Mouse (Mus musculus): ENCODE results near the gene Carnmt1. TPM values are rescaled to one million over a fixed set of nuclear protein-coding genes. Genes with fewer than 3 reads are reported as not detected.

Carnmt1 gene
- total and polyA plus RNA-seq, 2 experiments from 2014 or later: 8.6 to 10.6 TPM

- H3K4me2 ChIP-seq (ENCODE audit: low read depth): no peak overlapping the region
- H3K4me3 ChIP-seq (ENCODE audit: low read depth, low read length): no peak overlapping the region
- H3K27me3 ChIP-seq (ENCODE audit: insufficient read depth, low read length): no peaks in the 10 kb centered on the region
- DNase-seq: no peak
- H3K9me3 ChIP-seq (ENCODE audit: low read length): no peaks in the 10 kb centered on the region
- no peak for ATAC-seq
- no peak overlapping the region for H3K9ac ChIP-seq
- no peaks in the 10 kb centered on the region for H3K36me3 ChIP-seq (ENCODE audit: insufficient read depth)
- H3K4me1 ChIP-seq (ENCODE audit: insufficient read depth): no peaks in the 10 kb centered on the region
- no peak overlapping the region for H3K27ac ChIP-seq (ENCODE audit: low read depth, low read length)
- no peak for TF ChIP-seq CTCF (IDR thresholded peaks at IDR 0.05; ENCODE audit: low read depth)
- WGBS: 83% methylated on average over 7 of the region's 7 CpGs
Observed at GRCm38 (mm10) chr19:18730255-18730654, 59.7 kb downstream of the Carnmt1 start.

- WGBS: 62% methylated on average over 7 of the region's 7 CpGs
- H3K9ac ChIP-seq: no peak overlapping the region
- ATAC-seq: no peak
- H3K27ac ChIP-seq (ENCODE audit: low read depth, low read length): no peak overlapping the region
- no peaks in the 10 kb centered on the region for H3K4me1 ChIP-seq (ENCODE audit: insufficient read depth)
- no peak overlapping the region for H3K4me2 ChIP-seq (ENCODE audit: low read depth)
- H3K36me3 ChIP-seq (ENCODE audit: insufficient read depth): no peaks in the 10 kb centered on the region
- no peak overlapping the region for H3K4me3 ChIP-seq (ENCODE audit: low read depth, low read length)
- no peak for DNase-seq
- TF ChIP-seq CTCF (IDR thresholded peaks at IDR 0.05; ENCODE audit: low read depth): no peak
- no peaks in the 10 kb centered on the region for H3K9me3 ChIP-seq (ENCODE audit: low read length)
- no peaks in the 10 kb centered on the region for H3K27me3 ChIP-seq (ENCODE audit: insufficient read depth, low read length)
Observed at GRCm38 (mm10) chr19:18731077-18731476, 60.5 kb downstream of the Carnmt1 start.

GRCm38 (mm10) chr19:18735901-18736300 is 65.3 kb downstream of the Carnmt1 start:
- Histone ChIP-seq H3K4me2 (ENCODE audit: low read depth) (no peak overlapping the region), H3K4me3 (ENCODE audit: low read depth, low read length) (no peak overlapping the region), H3K36me3 (ENCODE audit: insufficient read depth) (no peaks in the 10 kb centered on the region), H3K9me3 (ENCODE audit: low read length) (no peaks in the 10 kb centered on the region), H3K4me1 (ENCODE audit: insufficient read depth) (no peaks in the 10 kb centered on the region), H3K27ac (ENCODE audit: low read depth, low read length) (no peak overlapping the region), H3K27me3 (ENCODE audit: insufficient read depth, low read length) (no peaks in the 10 kb centered on the region), H3K9ac (no peak overlapping the region)
- no peak for DNase-seq
- TF ChIP-seq CTCF (IDR thresholded peaks at IDR 0.05; ENCODE audit: low read depth): no peak
- ATAC-seq: no peak
- 94% methylated on average over 4 of the region's 4 CpGs for WGBS

- Histone ChIP-seq H3K4me3 (ENCODE audit: low read depth, low read length) (no peak overlapping the region), H3K4me1 (ENCODE audit: insufficient read depth) (no peaks in the 10 kb centered on the region), H3K27me3 (ENCODE audit: insufficient read depth, low read length) (no peaks in the 10 kb centered on the region), H3K27ac (ENCODE audit: low read depth, low read length) (no peak overlapping the region), H3K4me2 (ENCODE audit: low read depth) (no peak overlapping the region), H3K36me3 (ENCODE audit: insufficient read depth) (no peaks in the 10 kb centered on the region), H3K9me3 (ENCODE audit: low read length) (no peaks in the 10 kb centered on the region), H3K9ac (no peak overlapping the region)
- DNase-seq (no peak), ATAC-seq (no peak)
- no peak for TF ChIP-seq CTCF (IDR thresholded peaks at IDR 0.05; ENCODE audit: low read depth)
- WGBS: 89% methylated on average over 7 of the region's 7 CpGs
Observed at GRCm38 (mm10) chr19:18739146-18739545, 68.6 kb downstream of the Carnmt1 start.

- no peak for ATAC-seq
- WGBS: 88% methylated on average over 5 of the region's 5 CpGs
- TF ChIP-seq CTCF (IDR thresholded peaks at IDR 0.05; ENCODE audit: low read depth): no peak
Observed at GRCm38 (mm10) chr19:18743946-18744345, 73.4 kb downstream of the Carnmt1 start.

GRCm38 (mm10) chr19:18746576-18747340 is 76.2 kb downstream of the Carnmt1 start:
- no peak overlapping the region for H3K4me2 ChIP-seq (ENCODE audit: low read depth)
- 89% methylated on average over 5 of the region's 5 CpGs for WGBS
- peaks cover 5% of the 10 kb centered on the region; the same call in 1 of the 2 replicates for H3K4me1 ChIP-seq (ENCODE audit: insufficient read depth)
- H3K9me3 ChIP-seq (ENCODE audit: low read length): no peaks in the 10 kb centered on the region
- ATAC-seq: no peak
- H3K27me3 ChIP-seq (ENCODE audit: insufficient read depth, low read length): no peaks in the 10 kb centered on the region; the same call in 1 of the 2 replicates
- no peak for DNase-seq
- TF ChIP-seq CTCF (IDR thresholded peaks at IDR 0.05; ENCODE audit: low read depth): no peak
- no peak overlapping the region for H3K9ac ChIP-seq
- no peak overlapping the region for H3K27ac ChIP-seq (ENCODE audit: low read depth, low read length)
- H3K4me3 ChIP-seq (ENCODE audit: low read depth, low read length): no peak overlapping the region
- no peaks in the 10 kb centered on the region for H3K36me3 ChIP-seq (ENCODE audit: insufficient read depth)

More at GRCm38 (mm10) chr19:18743946-18744345, 73.4 kb downstream of the Carnmt1 start:
- H3K9me3 ChIP-seq (ENCODE audit: low read length): no peaks in the 10 kb centered on the region
- no peaks in the 10 kb centered on the region for H3K27me3 ChIP-seq (ENCODE audit: insufficient read depth, low read length)
- no peaks in the 10 kb centered on the region for H3K36me3 ChIP-seq (ENCODE audit: insufficient read depth)
- no peaks in the 10 kb centered on the region for H3K4me1 ChIP-seq (ENCODE audit: insufficient read depth)
- H3K27ac ChIP-seq (ENCODE audit: low read depth, low read length): no peak overlapping the region
- H3K4me3 ChIP-seq (ENCODE audit: low read depth, low read length): no peak overlapping the region
- DNase-seq: no peak
- no peak overlapping the region for H3K9ac ChIP-seq
- H3K4me2 ChIP-seq (ENCODE audit: low read depth): no peak overlapping the region

GRCm38 (mm10) chr19:18747379-18747778 is 76.8 kb downstream of the Carnmt1 start:
- 90% methylated on average over 4 of the region's 4 CpGs for WGBS

More at GRCm38 (mm10) chr19:18747379-18747778, 76.8 kb downstream of the Carnmt1 start:
- ATAC-seq (no peak), DNase-seq (no peak)
- no peak overlapping the region for H3K9ac ChIP-seq
- H3K4me1 ChIP-seq (ENCODE audit: insufficient read depth): peaks cover 5% of the 10 kb centered on the region; the same call in 1 of the 2 replicates
- no peak overlapping the region for H3K4me3 ChIP-seq (ENCODE audit: low read depth, low read length)
- H3K27me3 ChIP-seq (ENCODE audit: insufficient read depth, low read length): no peaks in the 10 kb centered on the region; the same call in 1 of the 2 replicates
- TF ChIP-seq CTCF (IDR thresholded peaks at IDR 0.05; ENCODE audit: low read depth): no peak
- no peak overlapping the region for H3K27ac ChIP-seq (ENCODE audit: low read depth, low read length)
- no peak overlapping the region for H3K4me2 ChIP-seq (ENCODE audit: low read depth)
- H3K9me3 ChIP-seq (ENCODE audit: low read length): no peaks in the 10 kb centered on the region
- H3K36me3 ChIP-seq (ENCODE audit: insufficient read depth): no peaks in the 10 kb centered on the region
